Mouse (Mus musculus): ENCODE measurements around the gene Spsb1.

Gene Spsb1

DNA sequence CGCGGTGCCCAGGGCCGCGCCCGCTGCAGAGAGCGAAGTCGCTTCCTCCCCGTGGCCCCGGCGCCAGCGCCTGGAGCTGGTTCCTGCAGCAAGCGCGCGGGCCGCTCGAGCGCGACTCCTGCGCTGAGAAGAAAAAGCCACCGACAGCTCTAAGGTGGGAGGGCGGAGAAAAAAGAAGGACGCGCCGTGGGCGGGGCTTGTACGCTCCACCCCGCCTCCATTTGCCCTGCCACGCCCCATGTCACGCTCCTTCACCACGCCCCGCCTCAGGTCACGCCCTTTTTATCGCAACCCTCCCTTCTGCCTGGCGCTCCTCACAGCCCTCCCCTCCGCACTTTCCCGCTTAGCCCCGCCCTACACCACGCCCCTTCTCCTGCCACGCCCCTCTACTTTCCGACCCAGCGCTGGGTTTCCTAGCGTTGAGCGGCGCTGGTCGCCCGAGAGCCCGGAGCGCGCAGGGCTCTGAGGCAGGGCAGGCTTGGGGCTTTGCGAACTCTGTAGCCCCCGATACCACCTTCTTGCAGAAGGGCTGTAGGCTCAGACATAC is at the start of gene Spsb1:
Spsb1 (minus strand) TSS at position 151 of the 547 bp plus-strand sequence.
- peak; percentile 98 for DNase-seq (ENCODE audit: low read depth, low spot score)

DNA sequence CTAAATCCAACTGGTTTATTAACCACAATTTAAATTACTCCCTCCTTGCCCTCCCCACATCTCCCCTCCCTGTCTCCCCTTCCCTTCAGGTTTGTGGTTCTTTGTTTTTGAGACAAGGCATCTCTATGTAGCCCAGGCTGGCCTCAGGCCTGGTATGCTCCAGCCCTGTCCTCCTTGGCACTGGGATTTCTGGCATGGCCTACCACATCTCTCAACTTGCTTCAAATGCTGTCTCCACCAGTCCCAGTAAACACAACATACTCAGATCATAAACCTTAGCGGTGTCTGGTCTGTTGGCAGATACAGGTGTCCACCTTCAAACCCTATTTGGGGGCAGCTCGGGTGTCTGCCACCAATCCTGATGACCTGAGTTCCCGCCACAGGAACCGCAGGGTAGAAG is 48.8 kb upstream of the Spsb1 start:
- no peak for DNase-seq (ENCODE audit: low read depth, low spot score)

DNA sequence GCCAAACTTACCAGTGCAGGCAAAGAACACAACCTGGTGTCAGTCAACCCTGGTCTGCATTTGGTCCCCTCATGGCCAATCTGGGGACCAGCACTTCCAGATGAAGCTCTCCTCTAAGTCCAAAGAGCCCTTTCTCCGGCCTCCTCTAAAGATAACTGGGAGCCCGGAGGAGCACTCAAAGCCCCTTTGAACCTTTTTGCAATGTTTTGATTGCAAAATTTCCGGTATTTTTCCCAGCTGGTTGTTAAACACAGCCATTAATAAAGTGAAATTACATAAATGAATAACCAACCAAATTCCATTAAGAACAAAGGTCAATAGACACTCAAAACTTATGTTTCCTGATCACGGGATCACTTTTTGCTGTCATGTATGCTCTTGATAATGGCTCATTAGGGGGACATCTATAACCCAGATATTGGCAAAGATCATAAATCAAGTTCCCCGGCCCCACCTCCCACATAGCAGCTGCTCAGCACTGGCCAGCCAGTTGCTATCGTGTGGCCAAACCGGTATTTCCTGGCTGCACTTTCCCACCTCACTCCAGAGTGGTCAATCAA is 48.3 kb upstream of the Spsb1 start:
- no peak for DNase-seq (ENCODE audit: low read depth, low spot score)

DNA sequence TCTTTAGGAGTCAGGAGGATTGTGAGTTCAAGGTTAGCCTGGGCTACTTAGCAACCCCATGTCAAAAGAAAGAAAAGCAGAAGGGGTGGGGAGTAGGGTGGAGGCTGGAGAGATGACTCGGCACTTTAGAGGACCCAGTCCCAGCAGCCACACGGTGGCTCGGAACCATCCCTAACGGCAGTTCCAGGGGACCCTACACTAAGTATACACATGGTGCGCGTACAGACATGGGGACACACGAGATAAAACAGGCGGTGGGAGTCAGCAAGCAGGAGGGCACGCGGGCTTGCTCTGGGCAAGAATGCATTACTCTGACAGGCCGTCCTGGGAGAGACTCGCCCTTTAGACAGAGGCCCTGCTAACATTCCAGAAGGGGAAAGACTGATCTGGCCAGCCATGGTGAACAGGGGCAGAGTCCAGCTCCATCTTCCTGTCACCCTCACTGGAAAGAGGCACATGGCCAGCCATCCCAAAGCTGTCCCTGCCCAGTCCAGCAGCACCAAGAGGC is 47.2 kb upstream of the Spsb1 start:
- DNase-seq (ENCODE audit: low read depth, low spot score): no peak

DNA sequence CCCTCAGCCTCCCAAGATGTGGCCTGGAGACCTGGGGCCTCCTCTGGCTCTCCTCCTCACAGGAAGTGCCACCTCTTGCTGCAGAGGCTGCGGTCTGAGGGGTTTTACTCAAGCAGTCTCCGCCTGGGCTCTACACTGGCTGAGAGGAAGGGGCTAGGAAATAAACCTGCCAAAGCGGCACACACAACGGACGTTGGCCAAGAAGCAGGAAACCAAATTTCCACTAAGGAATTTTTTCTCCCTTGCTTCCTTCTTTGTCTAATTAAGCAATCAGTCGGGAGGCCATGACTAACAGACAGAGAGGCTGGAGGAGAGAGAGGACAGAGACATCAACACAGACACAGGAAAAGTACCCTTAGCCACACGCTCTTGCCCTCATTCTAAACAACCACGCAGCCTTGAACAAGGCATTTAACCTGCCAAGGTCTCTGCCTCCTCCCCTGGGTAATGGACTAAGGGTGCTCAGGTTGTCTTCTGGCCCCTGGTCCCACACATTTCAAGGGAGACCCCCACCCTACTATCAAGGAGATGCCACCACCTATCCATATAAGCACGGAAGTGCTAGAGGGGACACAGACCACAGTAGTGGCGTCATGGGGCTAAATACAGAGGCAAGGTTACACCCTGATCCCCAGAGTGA is 46.5 kb upstream of the Spsb1 start:
- DNase-seq (ENCODE audit: low read depth, low spot score): no peak

DNA sequence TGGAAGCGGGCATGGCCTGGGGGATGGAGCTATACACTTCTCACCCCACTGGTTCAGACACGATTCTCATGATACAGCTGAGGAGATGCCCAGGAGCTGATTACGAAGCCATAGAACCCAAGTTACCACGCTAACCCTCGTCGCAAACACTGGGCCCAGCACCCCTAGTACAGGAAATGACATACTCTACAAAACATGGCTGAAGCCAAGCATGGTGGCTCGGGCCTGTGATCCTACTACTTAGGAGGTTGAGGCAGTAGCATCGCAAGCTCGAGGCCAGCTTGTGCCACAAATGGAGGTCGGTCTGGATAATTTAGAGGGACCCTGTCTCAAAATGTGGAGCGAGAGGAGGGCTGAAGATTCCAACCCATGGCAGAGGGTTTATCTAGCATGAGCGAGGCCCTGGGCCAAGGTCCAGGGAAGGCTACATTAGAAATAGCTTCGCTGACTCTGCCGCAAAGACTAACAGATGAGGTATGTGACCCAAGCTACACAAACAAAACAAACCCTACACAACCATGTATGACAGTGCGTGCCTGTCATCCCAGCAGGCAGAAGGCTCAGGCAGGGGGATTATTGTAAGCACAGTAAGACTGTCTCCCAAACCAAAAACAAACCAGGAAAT is 45.2 kb upstream of the Spsb1 start:
- DNase-seq (ENCODE audit: low read depth, low spot score): no peak

DNA sequence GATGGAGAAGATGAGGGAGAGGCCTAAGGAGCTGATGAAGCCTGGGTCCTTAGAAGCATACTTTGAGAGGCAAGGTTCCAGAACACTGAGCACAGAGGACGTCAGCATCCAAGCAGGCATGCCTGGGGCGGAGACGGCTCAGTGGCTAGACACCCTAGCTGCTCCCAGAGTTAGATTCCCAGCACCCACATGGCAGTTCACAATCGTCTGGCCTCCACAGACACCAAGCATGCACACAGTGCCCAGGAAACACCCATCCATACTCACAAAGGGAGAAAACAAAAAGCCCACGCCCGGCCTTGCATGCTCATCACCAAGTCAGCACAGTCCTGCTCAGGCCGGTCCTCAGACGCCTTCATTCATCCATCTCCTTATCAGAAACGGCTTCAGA is 44.7 kb upstream of the Spsb1 start:
- no peak for DNase-seq (ENCODE audit: low read depth, low spot score)

DNA sequence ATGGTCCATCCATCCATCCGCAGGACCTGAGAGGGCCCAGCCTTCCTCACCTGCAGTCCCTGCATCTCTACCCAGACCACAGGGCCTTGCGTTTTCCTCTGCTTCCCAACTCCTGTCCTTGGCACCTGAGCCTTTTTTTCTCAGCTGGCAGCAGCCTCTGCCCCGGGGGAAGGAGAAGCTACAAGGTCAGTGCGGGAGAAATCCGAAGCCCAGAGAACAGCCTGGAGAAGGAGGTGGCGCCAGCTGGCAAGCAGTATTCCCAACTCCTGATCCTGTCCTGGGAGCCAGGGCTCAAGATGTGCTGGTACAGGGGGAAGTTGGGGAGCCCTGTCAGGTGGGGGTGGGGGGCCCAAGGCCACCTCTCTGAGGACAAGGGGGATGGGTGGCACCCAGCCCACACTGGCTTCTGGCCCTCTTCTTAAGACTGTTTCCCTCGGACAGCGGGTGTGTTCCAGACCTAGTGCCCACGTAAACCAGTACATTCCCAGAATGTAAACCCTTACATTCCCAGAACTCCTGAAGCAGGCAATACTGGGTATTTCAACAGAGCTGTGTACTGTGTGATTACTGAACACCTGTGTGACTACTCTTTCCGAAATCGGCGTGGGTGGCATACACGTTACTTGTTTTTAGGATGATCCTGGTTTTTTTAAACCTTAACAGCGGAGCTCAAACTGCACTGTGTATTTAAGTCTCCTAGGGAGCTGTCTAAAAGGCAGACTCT is 44.1 kb upstream of the Spsb1 start:
- peak; percentile 73 for DNase-seq (ENCODE audit: low read depth, low spot score)

DNA sequence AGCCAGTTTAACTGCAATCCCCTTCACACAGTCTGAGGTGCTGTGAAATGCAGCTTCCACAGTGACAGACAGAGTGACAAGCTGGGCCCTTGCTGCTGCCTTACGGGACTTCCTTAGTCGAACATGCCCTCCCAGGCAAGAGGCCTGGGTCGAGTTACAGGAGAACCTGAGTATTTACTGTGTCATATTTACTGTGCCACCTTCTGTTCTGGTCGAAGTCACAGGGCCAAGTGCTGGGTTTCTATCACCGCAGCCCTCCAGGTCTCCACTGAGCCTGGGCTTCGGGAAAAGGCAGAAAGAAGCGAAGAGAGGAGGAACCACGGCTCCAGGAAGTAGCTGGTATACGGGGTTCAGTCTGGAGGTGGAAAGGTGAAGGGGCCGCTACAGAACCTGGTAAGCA is 43.2 kb upstream of the Spsb1 start:
- no peak for DNase-seq (ENCODE audit: low read depth, low spot score)

DNA sequence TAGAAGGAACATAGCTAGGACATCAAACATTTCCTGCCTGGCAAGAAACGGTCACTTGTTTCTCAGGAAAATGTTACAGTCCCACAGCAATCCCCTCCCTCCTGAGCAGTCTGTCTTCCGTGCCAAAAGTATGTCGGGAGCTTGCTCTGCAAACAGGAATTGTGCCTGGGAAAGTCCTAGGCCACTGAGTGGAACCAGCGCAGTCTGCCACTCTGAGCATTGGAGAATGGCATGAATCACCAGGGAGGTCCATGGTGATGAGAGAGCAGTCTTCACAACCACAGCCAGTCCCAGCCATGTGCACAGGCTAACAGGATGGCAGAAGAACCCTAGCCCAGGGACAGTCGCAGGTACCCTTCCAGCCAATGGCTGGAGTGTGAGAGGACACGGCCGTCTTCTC is 41.6 kb upstream of the Spsb1 start:
- DNase-seq (ENCODE audit: low read depth, low spot score): no peak

DNA sequence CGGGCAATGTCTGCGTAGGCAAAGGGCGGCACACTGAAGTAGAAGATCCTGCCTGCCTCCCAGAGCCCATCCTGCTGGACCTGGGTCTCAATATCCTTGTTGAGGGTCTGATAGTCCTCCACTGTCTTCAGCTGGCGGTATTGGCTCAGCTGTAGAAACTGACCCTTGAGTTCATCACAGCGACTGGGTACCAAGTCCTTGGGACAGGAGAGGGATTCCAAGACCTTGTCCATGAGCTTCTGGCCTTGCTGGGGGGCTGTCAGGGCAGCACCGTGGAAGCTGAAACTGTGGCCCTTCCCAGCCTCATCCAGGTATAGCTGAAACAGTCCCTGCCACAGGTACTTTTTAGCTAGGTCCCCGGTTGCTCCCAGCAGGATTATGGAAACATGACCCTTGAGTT is 41.1 kb upstream of the Spsb1 start:
- DNase-seq (ENCODE audit: low read depth, low spot score): no peak

DNA sequence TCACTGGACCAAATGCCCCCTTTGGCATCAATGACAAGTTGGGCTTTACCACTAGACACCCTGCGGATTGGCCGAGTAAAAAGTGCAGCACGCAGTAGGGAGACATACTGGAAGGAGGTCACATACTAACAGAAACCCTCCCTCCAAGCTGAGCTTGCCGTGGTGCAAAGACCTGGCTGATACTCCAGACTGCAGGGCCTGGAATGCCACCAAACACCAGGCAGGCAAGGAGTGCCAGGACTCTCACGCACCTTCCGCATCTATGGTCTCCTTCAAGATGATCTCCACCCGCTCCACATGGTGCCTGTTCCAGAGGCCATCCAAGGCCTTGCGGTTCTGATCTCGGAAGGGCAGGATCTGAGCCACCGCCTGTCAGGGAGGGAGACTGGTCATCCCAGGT is 39.4 kb upstream of the Spsb1 start:
- no peak for DNase-seq (ENCODE audit: low read depth, low spot score)

DNA sequence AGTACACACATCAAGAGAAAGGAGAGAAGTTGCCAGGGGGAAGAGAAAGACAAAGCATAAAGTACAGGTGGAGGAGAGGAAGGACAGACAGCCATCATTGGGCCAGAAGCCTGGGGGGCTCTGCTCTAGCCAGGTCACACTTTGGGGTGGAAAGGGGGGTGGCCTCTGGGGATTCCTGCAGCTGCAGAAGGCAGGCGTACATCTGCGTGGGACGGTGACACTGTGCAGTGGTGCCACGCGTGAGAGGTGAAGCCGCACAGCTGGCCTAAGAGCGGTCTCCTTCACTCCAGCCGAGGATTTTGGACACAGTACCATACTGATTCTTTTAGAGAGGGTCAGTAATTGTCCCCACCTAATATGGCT is 37.8 kb upstream of the Spsb1 start:
- no peak for DNase-seq (ENCODE audit: low read depth, low spot score)

DNA sequence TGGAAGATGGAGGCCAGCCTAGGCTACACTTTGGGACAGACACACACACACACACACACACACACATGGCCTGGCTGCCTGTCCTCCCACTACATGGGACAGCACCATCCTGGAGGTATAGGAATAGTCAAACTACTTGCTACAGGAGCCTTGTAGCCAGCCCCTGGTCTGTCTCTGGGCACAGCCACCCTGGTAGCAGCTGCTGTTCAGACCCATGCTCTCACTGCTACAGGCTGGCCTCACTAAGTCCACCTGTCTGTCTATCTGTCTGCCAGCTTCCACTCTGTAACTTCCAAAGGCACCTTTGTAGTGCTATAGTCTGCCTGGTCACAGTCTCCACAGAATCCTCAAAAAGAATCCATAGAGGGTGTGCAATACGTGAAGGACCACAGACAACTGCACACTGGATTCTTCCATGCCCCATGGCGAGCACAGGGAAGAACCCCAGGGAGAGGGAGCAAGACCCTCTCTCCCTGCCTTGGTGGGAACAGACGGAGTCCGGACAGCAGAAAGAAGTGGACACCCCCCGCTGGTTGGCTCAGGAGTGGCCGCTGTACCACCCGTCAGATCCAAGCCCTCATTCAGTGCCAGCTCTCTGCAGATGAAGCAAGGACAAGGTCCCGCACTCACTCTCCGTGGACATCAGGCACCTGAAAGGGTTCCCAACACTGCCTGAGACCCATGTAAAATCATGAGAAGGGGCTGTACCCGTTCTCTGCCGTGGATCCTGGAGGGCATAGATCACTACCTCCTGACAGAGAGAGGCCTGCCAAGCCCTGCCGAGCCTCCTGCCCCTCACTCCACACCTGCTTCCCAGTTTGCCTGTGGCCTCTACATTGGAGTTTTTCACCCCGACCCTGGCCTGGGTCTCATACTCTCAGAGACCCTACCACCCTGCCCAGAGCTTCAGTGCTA is 37.2 kb upstream of the Spsb1 start:
- DNase-seq (ENCODE audit: low read depth, low spot score): no peak

DNA sequence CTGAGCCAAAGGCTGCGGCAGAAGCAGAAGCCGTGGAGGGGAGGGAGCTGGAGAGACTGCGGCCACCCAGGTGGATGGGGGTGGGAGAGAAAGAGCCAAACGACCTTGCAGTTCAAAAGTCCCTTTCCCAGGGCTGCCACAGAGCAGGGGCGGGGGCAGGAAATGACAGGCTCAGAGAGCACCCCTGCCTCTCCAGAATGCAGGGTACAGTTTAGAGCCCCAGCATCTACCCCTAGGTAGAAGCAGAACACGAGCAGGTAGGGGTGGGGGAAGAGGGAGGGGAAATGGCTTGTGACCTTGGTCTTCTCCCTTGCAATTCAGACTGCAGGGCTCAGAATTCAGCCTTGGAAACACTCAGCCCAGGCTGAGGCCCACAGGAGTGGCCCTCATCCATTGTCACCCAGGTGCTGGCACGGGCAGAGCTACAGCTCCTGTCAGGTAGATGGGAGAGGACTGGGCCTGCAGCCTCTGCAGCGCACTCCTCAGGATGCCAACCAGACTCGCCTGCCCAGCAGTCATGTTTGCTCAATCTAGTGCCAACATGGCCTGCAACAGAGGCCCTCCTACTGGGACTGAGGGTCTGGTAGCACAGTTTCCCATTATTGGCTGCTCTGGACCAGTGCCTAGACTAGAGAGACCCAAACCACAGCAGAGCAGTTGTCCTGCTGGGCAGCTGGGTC is 36.3 kb upstream of the Spsb1 start:
- DNase-seq (ENCODE audit: low read depth, low spot score): no peak

DNA sequence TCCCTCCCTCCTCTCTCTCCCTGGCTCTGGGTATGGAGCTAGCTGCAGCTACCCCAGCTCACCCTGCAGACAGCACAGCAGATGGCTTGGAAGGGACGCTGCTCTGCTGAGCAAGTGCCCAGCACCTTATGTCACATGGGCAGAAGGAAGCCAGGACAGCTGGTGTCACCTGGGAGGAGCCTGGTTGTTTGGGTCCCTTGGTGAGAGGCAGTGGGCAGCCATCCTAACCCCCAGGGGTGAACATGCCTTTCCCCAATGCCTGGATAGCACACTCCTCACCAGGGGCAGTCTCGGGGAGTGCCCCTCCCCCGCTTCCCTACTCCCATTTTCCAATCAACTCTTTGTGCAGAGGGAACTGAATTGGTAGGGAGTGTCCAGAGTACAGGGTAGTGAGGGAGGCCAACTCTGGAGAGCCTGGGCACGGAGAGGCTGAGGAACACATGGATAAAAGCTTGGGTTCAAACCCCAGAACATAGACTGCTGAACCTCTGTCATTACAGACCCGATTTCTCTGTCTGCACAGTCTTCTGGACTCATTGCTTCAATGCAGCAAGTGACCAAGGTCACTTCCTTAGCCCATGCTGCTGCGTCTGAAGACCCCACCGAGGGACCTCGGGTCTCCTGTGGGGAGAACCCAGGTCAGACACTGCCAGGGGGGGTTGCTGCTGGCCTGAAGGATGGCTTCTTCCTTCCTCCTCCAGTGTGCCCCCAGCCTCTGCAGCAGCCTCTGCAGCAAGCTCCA is 35.5 kb upstream of the Spsb1 start:
- peak; percentile 99 for DNase-seq (ENCODE audit: low read depth, low spot score)

DNA sequence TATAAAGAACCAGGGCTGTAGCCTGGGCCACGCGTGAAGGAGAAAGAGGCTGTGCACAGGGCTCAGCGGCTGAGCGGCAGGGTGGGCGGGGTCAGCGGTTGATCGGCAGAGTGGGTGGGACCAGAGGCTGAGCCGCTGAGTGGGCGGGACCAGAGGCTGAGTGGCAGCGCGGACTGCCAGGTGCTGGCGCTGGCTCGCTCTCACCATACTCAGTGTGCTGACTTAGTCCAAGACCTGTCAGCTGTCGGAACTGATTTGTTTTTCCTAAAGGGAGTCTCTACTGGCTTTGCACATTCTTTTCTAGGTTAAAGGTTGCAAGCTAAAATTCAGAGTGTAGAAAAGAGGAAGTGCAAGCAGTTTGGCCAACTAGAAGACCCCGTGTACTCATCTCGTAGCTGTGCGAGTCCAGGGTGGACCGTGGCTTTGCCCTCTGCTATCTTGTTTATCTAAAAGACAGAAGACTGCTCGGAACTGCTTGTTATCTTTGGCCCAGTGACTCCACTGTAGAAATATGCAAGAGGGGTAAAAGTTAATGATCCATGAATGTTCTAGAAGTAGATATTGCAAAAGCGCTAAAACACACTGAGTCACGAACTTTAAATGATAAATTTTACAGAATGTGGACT is 34.2 kb upstream of the Spsb1 start:
- DNase-seq (ENCODE audit: low read depth, low spot score): peak; percentile 97

DNA sequence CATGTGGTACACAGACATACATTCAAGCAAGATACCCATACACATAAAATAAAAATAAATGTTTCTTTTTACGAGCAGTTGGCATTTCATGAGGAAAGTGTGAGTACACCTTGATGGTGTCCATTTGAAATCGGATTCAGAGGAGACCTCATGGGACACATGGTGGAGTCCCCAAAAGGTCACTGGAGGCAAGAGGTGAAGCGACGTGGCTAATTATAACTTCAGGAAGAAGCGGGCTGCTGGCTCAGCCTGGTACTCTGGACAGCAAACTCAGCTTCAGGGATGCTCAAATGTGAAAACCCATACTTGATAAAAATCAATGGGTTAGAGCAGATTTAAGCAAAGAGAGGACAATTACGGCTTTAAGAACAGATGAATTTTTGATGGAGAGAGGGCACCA is 33.5 kb upstream of the Spsb1 start:
- no peak for DNase-seq (ENCODE audit: low read depth, low spot score)

DNA sequence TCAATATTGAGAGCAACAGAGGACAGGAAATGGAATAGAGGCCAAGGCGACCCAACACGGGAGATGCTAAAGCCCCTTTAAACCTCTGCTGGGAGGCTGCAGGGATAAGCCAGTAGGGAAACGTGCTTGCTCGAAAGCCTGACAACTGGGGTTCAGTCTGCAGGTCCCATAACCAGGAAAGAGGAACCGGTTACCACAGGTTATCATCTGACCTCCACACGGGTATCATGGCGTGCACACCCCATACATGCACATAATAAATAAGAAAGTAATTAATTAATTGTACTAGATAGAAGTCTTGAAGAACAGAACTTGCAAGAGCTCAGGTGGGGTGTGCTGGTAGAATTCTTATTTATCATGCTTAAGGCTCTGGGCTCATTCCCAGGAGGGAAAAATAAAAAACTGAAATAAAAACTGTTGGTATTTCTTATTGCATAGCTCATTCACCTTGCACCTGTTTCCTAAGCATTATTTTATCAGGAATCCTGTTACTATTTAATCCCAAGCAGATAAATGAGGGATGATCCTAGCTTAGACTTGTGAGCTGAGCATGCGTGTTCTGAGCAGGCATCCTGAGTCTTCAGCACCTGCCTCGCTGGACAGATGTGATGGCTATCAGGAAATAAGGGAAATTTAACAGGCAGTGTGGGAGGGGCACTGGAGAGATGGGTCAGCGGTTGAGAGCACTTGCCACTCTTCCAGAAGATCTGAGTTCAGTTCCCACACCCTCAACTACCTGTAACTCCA is 32.0 kb upstream of the Spsb1 start:
- no peak for DNase-seq (ENCODE audit: low read depth, low spot score)
